Mouse (Mus musculus) forebrain, embryonic 11.5 days (tissue): ENCODE measurements around the gene Trpv5. TPM values are rescaled to one million over a fixed set of nuclear protein-coding genes. Genes with fewer than 3 reads are reported as not detected.
A peak's percentile ranks its signal among the peaks of the same experiment; 100 is the strongest.

Experiments used
- ATAC-seq: fragments of 200-750 bp; cut with Nextera tagmentation; replicated peaks from 2 replicates; pipeline ENCODE4 v1.8.0; 2017; ENCODE audit warnings: moderate TSS enrichment; ENCODE audit not compliant: low FRiP score
- DNase-seq: peaks from one replicate; pipeline ENCODE4 v3.0.0-alpha.2; 2017; ENCODE audit warnings: low spot score
- H3K27ac ChIP-seq: fragments of 300-500 bp; sonication (generic); 2 replicates; pipeline ENCODE4 v1.5.1; 2014; ENCODE audit warnings: low read depth, low read length
- H3K27me3 ChIP-seq: fragments of 300-500 bp; sonication (generic); 2 replicates; pipeline ENCODE4 v1.6.1; 2014; ENCODE audit warnings: mild to moderate bottlenecking, low read length, mixed read lengths; ENCODE audit not compliant: control insufficient read depth, insufficient read depth
- H3K36me3 ChIP-seq: fragments of 300-500 bp; sonication (generic); 2 replicates; pipeline ENCODE4 v1.6.1; 2014; ENCODE audit warnings: mild to moderate bottlenecking, low read length, moderate library complexity, mixed read lengths; ENCODE audit not compliant: control insufficient read depth, insufficient read depth
- H3K4me1 ChIP-seq: fragments of 300-500 bp; sonication (generic); replicated peaks from 2 replicates; pipeline ENCODE4 v1.6.1; 2014; ENCODE audit warnings: low read length, mixed read lengths; ENCODE audit not compliant: control insufficient read depth, insufficient read depth
- H3K4me2 ChIP-seq: fragments of 300-500 bp; sonication (generic); 2 replicates; pipeline ENCODE4 v1.6.1; 2014; ENCODE audit warnings: low read depth, mild to moderate bottlenecking, low read length, moderate library complexity, mixed read lengths; ENCODE audit not compliant: severe bottlenecking
- H3K4me3 ChIP-seq: fragments of 300-500 bp; sonication (generic); 2 replicates; pipeline ENCODE4 v1.5.1; 2014; ENCODE audit warnings: low read depth, low read length
- H3K9ac ChIP-seq: fragments of 300-500 bp; sonication (generic); 2 replicates; pipeline ENCODE4 v1.6.1; 2014; ENCODE audit warnings: low read length
- H3K9me3 ChIP-seq: fragments of 300-500 bp; sonication (generic); 2 replicates; pipeline ENCODE4 v1.6.1; 2016; ENCODE audit warnings: low read length, mixed read lengths; ENCODE audit not compliant: control insufficient read depth
- WGBS: fragments of 180-500 bp; shearing (Covaris S2); extraction: QIAGEN DNeasy Blood & Tissue Kit; methylation state at CpG from one replicate; pipeline ENCODE4 v1.1.7; 2014; 5-methylcytosine and 5-hydroxymethylcytosine counted together
- polyA plus RNA-seq: library from polyadenylated mRNA; unstranded; fragments of >200 nt; fragmentation: Nextera tagmentation; extraction: Ambion mirVana; gene quantifications from 2 replicates; pipeline ENCODE4 v1.2.1, GENCODE M21; 2014

Gene Trpv5
- not detected in 2 replicates for polyA plus RNA-seq

DNA sequence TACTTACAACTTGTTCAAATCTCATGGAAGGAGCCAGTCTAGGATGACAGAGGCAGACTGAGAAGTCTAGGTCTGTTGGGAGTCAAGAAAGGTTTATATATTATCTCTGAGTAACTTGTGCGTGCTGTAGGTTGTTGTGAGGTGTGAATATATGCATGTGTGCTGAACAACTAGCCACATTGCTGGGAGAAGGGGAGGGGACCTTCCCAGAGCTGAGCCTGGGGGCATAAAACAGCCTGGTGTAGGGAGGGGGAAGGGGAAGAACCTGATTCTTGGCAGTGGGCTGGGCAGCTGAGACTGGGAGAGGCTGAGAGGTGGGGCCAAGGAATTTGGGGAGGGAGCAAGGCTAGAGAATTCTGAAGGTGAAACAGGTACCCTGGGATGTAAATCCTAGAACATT is at the start of gene Trpv5:
Gene Trpv5, minus strand, starts transcription at position 101 of the 400 bp plus-strand sequence.
- Histone ChIP-seq H3K4me2 (no peak within 1 kb of the TSS), H3K27ac (no peak within 1 kb of the TSS), H3K4me1 (no peaks in the 10 kb centered on the region), H3K27me3 (no peaks in the 10 kb centered on the region), H3K9ac (no peak within 1 kb of the TSS), H3K4me3 (no peak within 1 kb of the TSS), H3K9me3 (no peaks in the 10 kb centered on the region), H3K36me3 (no peaks in the 10 kb centered on the region)
- 88% methylated on average over 1 of the region's 1 CpGs for WGBS
- ATAC-seq (no peak), DNase-seq (no peak)

DNA sequence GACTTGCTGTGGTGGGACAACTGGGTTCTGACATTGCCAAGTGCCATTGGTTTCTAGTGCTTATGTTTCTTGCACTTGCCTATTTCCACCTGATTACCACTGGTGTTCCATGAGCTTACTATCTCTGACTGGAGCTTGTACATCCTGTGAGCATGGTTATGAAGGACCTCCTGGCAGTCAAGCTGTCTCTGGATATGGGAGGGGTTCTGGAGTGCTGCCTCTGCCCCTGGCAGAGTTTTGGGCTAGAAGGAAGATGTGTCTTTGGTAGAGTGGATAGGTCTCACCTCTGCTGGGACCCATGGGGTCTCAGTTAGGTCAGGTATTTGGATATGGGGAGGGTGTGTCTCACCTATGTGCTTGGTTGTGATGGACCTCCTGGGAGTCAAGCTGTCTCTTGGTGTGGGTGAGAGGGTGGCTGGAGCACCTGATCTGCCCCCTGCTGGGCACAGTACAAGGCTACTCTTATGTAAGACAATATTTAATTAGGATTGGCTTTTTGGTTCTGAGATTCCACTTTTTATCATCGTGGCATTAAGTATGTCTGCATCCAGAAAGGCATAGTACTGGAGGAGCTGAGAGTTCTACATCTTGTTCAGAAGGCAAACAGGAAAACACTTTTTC is 47.5 kb upstream of the Trpv5 start:
- H3K27me3 ChIP-seq: no peaks in the 10 kb centered on the region
- WGBS: 82% methylated on average over 1 of the region's 1 CpGs
- no peaks in the 10 kb centered on the region for H3K4me1 ChIP-seq
- H3K4me3 ChIP-seq: no peak overlapping the region
- H3K9me3 ChIP-seq: no peaks in the 10 kb centered on the region
- DNase-seq (no peak), ATAC-seq (no peak)
- H3K27ac ChIP-seq: no peak overlapping the region
- no peak overlapping the region for H3K4me2 ChIP-seq
- no peaks in the 10 kb centered on the region for H3K36me3 ChIP-seq
- no peak overlapping the region for H3K9ac ChIP-seq

DNA sequence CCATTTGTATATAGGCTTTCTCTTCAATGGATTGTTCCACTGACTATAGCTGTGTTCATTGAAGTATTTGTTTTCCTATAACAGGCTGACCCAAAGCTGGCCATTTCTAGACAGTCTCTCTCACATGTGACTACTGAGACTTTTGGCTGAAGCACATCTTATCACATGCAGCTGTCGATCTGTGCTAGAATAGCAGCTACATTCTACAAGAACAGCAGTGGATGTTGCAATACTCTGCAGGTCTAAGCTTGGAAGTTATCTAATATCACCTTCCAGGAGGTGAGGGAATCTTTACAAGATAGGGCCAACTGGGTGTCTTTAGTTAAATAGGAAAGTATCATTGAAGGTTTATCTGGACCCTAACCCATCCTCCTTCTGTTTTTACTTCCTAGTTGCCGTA is 40.9 kb upstream of the Trpv5 start:
- Histone ChIP-seq H3K4me2 (no peak overlapping the region), H3K4me1 (no peaks in the 10 kb centered on the region), H3K9ac (no peak overlapping the region), H3K4me3 (no peak overlapping the region), H3K27me3 (no peaks in the 10 kb centered on the region), H3K36me3 (no peaks in the 10 kb centered on the region), H3K27ac (no peak overlapping the region), H3K9me3 (no peaks in the 10 kb centered on the region)
- no peak for ATAC-seq
- DNase-seq: no peak
- 82% methylated on average over 2 of the region's 2 CpGs for WGBS

DNA sequence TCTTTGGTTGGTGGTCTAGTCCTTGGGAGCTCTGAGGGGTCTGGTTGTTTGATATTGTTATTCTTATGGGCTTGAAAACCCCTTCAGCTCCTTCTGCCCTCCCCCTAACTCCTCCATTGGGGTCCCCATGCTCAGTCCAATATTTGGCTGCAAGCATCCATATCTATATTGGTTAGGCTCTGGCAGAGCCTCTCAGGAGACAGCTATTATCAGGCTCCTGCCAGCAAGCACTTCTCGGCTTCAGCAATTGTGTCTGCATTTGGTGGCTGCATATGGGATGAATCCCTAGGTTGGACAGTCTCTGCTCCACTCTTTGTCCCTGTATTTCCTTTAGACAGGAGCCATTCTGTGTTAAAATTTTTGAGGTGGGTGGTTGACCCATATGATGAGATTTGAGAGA is 29.7 kb upstream of the Trpv5 start:
- ATAC-seq: no peak
- H3K27ac ChIP-seq: no peak overlapping the region
- no peaks in the 10 kb centered on the region for H3K9me3 ChIP-seq
- no peak overlapping the region for H3K4me2 ChIP-seq
- H3K36me3 ChIP-seq: no peaks in the 10 kb centered on the region
- WGBS: 86% methylated on average over 1 of the region's 1 CpGs
- H3K27me3 ChIP-seq: no peaks in the 10 kb centered on the region
- no peak for DNase-seq
- no peak overlapping the region for H3K4me3 ChIP-seq
- no peak overlapping the region for H3K9ac ChIP-seq
- no peaks in the 10 kb centered on the region for H3K4me1 ChIP-seq

DNA sequence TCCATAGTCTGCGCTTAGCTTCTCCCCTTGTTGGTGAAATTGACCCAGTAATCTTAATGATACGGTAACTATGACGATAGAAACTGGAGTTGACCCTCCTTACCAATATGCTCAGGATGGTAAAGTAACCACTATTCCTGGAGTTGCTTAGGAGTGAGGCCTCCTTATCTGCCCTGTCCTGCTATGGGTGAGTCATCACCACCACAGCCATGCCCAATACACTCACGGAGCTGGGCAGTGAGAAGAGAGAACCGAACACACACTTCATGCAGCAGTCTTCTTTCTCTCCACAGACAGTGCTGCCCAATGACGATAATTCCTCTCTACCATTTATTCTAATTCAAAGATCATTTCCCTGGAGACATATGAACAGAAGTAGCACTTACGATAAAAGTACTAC is 25.7 kb upstream of the Trpv5 start:
- Histone ChIP-seq H3K4me3 (no peak overlapping the region), H3K4me2 (no peak overlapping the region), H3K9me3 (no peaks in the 10 kb centered on the region), H3K9ac (no peak overlapping the region), H3K27ac (no peak overlapping the region), H3K27me3 (no peaks in the 10 kb centered on the region), H3K36me3 (no peaks in the 10 kb centered on the region), H3K4me1 (no peaks in the 10 kb centered on the region)
- DNase-seq: no peak
- peak; percentile 61; the same call in 1 of the 2 replicates for ATAC-seq
- WGBS: 94% methylated on average over 7 of the region's 7 CpGs

DNA sequence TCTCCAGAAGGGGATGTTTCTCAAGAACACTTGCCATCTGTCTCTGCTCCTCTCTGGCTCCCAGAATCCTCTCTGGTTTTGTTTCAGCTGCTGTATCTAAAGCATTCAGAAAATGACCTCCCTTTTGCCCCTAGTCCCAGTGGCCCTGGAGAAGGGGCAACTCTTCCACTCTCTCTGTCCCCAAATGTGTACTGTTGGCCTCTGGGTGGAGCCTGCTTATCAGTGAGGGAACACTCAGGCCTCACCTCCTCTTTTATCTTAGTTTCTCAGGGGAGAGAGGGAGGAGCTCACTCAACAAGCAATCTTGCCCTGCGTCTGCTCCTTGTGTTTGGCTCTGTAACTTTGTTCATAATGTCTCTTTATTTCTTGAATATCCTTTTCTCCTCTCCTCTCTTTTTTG is 23.6 kb upstream of the Trpv5 start, which contains the start of gene Kel:
Gene Kel, minus strand, starts transcription at position 217 of the 400 bp plus-strand sequence.
- WGBS: 52% methylated on average over 1 of the region's 1 CpGs
- H3K4me3 ChIP-seq: no peak within 1 kb of the TSS
- no peaks in the 10 kb centered on the region for H3K4me1 ChIP-seq
- ATAC-seq: no peak
- no peaks in the 10 kb centered on the region for H3K9me3 ChIP-seq
- H3K36me3 ChIP-seq: no peaks in the 10 kb centered on the region
- H3K27ac ChIP-seq: no peak within 1 kb of the TSS
- H3K27me3 ChIP-seq: no peaks in the 10 kb centered on the region
- no peak within 1 kb of the TSS for H3K9ac ChIP-seq
- no peak within 1 kb of the TSS for H3K4me2 ChIP-seq
- DNase-seq: no peak

DNA sequence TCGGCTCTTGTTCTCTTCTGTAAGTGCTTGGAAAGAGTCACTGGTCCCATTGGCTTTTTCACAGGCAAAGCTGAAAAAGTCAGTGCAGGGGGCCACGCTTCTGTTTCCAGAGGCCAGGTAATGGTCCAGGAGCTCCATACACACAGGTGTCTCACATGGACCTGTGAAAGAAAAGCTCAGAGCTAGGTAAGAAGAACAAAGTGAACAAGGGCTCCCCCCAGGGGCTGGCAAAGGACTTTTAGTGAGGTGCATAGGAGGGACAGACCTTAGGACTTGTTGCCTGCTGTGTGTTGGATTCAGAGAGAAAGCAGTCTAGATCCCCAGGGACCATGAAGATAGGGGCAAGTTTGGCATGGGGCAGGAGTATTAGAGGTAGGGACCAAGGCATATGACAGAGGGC is 22.4 kb upstream of the Trpv5 start:
- no peak for ATAC-seq
- no peak overlapping the region for H3K27ac ChIP-seq
- H3K4me3 ChIP-seq: no peak overlapping the region
- H3K9ac ChIP-seq: no peak overlapping the region
- DNase-seq: no peak
- no peaks in the 10 kb centered on the region for H3K27me3 ChIP-seq
- no peaks in the 10 kb centered on the region for H3K4me1 ChIP-seq
- no peaks in the 10 kb centered on the region for H3K36me3 ChIP-seq
- H3K4me2 ChIP-seq: no peak overlapping the region
- WGBS: 79% methylated on average over 2 of the region's 2 CpGs
- no peaks in the 10 kb centered on the region for H3K9me3 ChIP-seq

DNA sequence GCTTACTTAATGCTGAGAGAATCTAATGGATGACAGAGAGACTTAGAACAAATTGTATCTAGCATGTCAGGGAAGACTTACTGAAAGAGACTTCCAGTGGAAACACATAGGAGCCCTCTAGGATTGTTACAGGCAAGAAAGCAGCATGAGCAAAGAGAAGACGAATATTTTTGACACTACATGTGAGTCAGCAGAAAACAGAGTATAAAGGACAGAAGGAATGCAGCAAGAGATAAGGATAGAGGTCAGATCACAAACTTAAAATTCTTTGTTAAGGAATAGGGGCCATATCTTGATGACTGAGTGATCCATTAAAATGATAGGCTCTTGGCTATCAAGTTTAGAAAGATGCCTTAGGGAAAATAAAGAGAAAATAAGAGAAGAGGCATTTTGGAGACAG is 20.7 kb upstream of the Trpv5 start:
- Histone ChIP-seq H3K4me3 (no peak overlapping the region), H3K4me1 (no peaks in the 10 kb centered on the region), H3K27ac (no peak overlapping the region), H3K9me3 (no peaks in the 10 kb centered on the region), H3K4me2 (no peak overlapping the region), H3K27me3 (no peaks in the 10 kb centered on the region), H3K36me3 (no peaks in the 10 kb centered on the region), H3K9ac (no peak overlapping the region)
- 85% methylated on average over 1 of the region's 1 CpGs for WGBS
- DNase-seq: no peak
- no peak for ATAC-seq

DNA sequence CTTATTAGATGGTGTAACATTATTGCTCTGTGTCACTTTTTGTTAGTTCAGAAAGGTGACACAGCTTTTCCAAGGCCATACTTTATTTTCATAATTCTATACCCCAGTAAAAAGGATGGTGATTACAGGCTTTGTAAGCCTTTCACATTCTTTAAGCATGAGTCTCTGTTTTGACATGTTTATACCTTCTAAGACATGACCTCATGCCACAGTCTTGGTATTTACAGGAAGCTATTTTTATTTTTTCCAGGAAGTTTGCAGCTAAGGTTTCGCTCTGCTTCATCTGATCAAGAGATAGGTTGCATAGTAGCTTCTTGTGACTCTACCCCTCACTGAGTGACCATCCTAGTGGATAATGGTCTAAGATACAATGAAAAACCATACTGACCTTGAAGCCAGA is 13.8 kb upstream of the Trpv5 start:
- Histone ChIP-seq H3K36me3 (no peaks in the 10 kb centered on the region), H3K27ac (no peak overlapping the region), H3K9me3 (no peaks in the 10 kb centered on the region), H3K4me2 (no peak overlapping the region), H3K4me1 (no peaks in the 10 kb centered on the region), H3K9ac (no peak overlapping the region), H3K27me3 (no peaks in the 10 kb centered on the region), H3K4me3 (no peak overlapping the region)
- WGBS: 95% methylated on average over 1 of the region's 1 CpGs
- ATAC-seq (no peak), DNase-seq (no peak)
